Mouse (Mus musculus): ENCODE data around the gene Gramd4.

Gramd4 gene

DNA sequence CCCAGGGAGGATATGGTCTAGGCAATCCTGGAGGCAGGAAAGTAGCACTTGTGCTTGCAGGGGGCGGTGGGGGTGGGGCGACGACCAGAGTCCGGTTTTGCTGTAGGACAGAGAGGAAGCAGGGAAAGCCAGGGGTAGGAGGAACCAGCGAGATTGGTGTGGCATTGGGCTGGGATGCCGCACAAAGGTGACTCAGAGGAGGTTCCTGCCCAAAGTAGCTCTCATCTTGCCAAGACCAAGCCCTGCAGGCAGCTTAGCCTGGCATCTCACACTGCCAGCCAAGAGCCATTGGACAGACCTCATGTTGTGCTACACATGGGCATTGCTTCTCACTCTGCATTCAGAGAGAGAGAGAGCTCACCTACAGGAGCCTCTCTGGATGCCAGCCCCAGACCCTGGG is at the start of gene Gramd4:
TSS of gene Gramd4 (plus strand) at position 283 of the 400 bp plus-strand sequence.
- H3K36me3 ChIP-seq (ENCODE audit: control insufficient read depth, insufficient read depth, low read length, poor library complexity, severe bottlenecking): no peaks in the 10 kb centered on the region
- no peaks in the 10 kb centered on the region for H3K27me3 ChIP-seq (ENCODE audit: control insufficient read depth, insufficient read depth, low read length, poor library complexity, severe bottlenecking)
- DNase-seq (ENCODE audit: low read depth, low spot score): no peak

DNA sequence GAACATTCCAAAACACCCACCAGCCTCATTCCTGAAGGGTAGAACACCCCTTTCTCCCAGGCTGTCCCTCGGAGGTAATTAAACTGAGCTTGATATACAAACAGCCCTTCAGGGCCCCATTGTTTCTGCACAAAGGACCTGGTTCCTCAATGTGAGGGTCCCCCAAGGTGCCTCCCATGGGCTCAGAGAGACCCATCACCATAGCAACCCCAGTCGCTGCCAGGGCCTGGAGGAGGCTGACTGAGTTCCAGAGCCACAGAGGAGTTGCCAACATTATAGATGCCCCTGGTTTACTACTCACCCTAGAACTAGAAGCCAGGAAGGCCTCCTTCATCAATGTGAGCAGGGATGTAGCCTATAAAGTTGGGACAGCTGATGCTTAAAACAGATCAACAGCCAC is 44.4 kb upstream of the Gramd4 start:
- Histone ChIP-seq H3K27me3 (ENCODE audit: control insufficient read depth, insufficient read depth, low read length, poor library complexity, severe bottlenecking) (no peaks in the 10 kb centered on the region), H3K36me3 (ENCODE audit: control insufficient read depth, insufficient read depth, low read length, poor library complexity, severe bottlenecking) (no peaks in the 10 kb centered on the region)
- no peak for DNase-seq (ENCODE audit: low read depth, low spot score)

GRCm38 (mm10) chr15:86013656-86014055 is 43.8 kb upstream of the Gramd4 start:
- no peak for DNase-seq (ENCODE audit: low read depth, low spot score)
- Histone ChIP-seq H3K36me3 (ENCODE audit: control insufficient read depth, insufficient read depth, low read length, poor library complexity, severe bottlenecking) (no peaks in the 10 kb centered on the region), H3K27me3 (ENCODE audit: control insufficient read depth, insufficient read depth, low read length, poor library complexity, severe bottlenecking) (no peaks in the 10 kb centered on the region)

GRCm38 (mm10) chr15:86015026-86015425 is 42.5 kb upstream of the Gramd4 start:
- DNase-seq (ENCODE audit: low read depth, low spot score): no peak
- H3K36me3 ChIP-seq (ENCODE audit: control insufficient read depth, insufficient read depth, low read length, poor library complexity, severe bottlenecking): no peaks in the 10 kb centered on the region
- no peaks in the 10 kb centered on the region for H3K27me3 ChIP-seq (ENCODE audit: control insufficient read depth, insufficient read depth, low read length, poor library complexity, severe bottlenecking)

GRCm38 (mm10) chr15:86015860-86016541 is 41.5 kb upstream of the Gramd4 start:
- DNase-seq (ENCODE audit: low read depth, low spot score): no peak
- Histone ChIP-seq H3K27me3 (ENCODE audit: control insufficient read depth, insufficient read depth, low read length, poor library complexity, severe bottlenecking) (no peaks in the 10 kb centered on the region), H3K36me3 (ENCODE audit: control insufficient read depth, insufficient read depth, low read length, poor library complexity, severe bottlenecking) (no peaks in the 10 kb centered on the region)

DNA sequence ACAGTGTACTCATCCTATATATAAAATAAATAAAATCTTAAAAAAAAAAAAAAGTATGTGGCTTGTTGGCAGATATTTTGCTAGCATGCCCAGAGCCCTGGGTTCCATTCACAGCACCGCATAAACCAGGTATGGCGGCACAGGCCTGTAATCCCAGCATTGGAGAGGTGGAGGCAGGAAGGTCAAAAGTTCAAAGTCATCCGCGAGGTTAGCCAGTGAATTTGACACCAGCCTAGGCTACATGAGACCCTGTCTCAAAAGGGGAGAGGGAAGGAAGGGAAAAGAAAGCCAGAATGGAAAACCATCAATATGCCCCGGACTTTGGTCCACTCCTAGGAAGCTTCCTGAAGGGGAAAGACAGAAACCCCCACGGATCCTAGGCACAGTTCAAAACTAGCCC is 40.2 kb upstream of the Gramd4 start:
- Histone ChIP-seq H3K36me3 (ENCODE audit: control insufficient read depth, insufficient read depth, low read length, poor library complexity, severe bottlenecking) (no peaks in the 10 kb centered on the region), H3K27me3 (ENCODE audit: control insufficient read depth, insufficient read depth, low read length, poor library complexity, severe bottlenecking) (no peaks in the 10 kb centered on the region)
- no peak for DNase-seq (ENCODE audit: low read depth, low spot score)

- Histone ChIP-seq H3K27me3 (ENCODE audit: control insufficient read depth, insufficient read depth, low read length, poor library complexity, severe bottlenecking) (no peaks in the 10 kb centered on the region), H3K36me3 (ENCODE audit: control insufficient read depth, insufficient read depth, low read length, poor library complexity, severe bottlenecking) (no peaks in the 10 kb centered on the region)
- DNase-seq (ENCODE audit: low read depth, low spot score): no peak
These were observed 38.6 kb upstream of the Gramd4 start for GRCm38 (mm10) chr15:86018753-86019512.

DNA sequence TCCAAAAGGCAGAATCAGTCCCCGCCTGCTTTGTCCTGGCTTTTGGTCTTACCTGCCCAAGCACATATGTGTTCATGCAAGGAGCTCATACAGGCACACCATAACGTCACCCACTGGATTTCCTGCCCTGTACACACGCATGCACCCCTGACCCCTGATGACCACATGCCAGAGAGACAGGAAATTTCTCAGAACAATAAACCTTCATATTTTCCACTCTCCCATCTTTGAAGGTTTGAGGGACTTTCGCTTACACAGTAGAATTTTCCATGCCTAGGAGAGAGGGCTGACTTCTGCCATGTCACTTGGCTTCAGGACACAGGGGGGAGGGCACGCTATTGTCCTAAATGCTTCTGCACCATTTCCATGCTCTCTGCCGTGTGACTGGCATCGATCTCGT is 37.5 kb upstream of the Gramd4 start:
- Histone ChIP-seq H3K36me3 (ENCODE audit: control insufficient read depth, insufficient read depth, low read length, poor library complexity, severe bottlenecking) (no peaks in the 10 kb centered on the region), H3K27me3 (ENCODE audit: control insufficient read depth, insufficient read depth, low read length, poor library complexity, severe bottlenecking) (no peaks in the 10 kb centered on the region)
- no peak for DNase-seq (ENCODE audit: low read depth, low spot score)

DNA sequence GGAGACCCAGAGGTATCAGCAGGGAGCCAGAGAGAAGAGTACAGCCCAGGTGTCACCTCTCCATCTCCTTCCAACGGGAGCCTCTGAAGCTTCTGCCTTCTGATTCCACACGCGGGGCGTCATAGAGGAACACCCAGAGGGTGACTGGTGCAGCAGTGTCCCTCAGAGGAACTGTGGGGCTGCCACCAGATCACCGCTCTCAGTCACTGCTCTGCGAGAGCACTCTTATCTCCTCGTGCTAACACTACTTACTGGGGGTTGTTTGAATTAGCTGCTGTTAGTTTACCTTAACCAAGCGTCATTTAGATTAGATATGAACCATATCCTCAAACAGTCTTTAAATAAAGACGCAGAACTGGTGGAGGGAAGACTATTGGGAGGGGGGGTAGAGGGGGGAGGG is 36.2 kb upstream of the Gramd4 start:
- H3K36me3 ChIP-seq (ENCODE audit: control insufficient read depth, insufficient read depth, low read length, poor library complexity, severe bottlenecking): no peaks in the 10 kb centered on the region
- H3K27me3 ChIP-seq (ENCODE audit: control insufficient read depth, insufficient read depth, low read length, poor library complexity, severe bottlenecking): no peaks in the 10 kb centered on the region
- DNase-seq (ENCODE audit: low read depth, low spot score): no peak

DNA sequence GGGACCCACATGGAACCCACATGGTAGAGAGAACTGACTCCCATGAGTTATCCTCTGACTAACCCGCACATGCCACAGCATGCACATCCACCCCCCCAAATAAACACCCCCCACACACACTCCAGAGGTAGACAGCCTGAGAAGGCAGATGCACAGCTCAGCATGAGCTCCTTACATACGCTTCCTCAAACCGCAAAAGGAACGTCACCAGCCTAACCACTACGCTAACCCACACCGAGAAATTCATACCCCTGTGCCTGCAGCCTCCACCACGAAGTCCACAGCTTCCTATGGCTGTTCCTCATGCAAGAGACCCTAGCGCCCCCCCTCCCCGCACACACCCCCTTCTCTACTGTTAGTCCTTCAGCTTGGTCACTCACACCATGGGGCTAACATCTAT is 35.5 kb upstream of the Gramd4 start:
- H3K27me3 ChIP-seq (ENCODE audit: control insufficient read depth, insufficient read depth, low read length, poor library complexity, severe bottlenecking): no peaks in the 10 kb centered on the region
- DNase-seq (ENCODE audit: low read depth, low spot score): no peak
- H3K36me3 ChIP-seq (ENCODE audit: control insufficient read depth, insufficient read depth, low read length, poor library complexity, severe bottlenecking): no peaks in the 10 kb centered on the region

GRCm38 (mm10) chr15:86027871-86028270 is 29.6 kb upstream of the Gramd4 start:
- Histone ChIP-seq H3K36me3 (ENCODE audit: control insufficient read depth, insufficient read depth, low read length, poor library complexity, severe bottlenecking) (no peaks in the 10 kb centered on the region), H3K27me3 (ENCODE audit: control insufficient read depth, insufficient read depth, low read length, poor library complexity, severe bottlenecking) (no peaks in the 10 kb centered on the region)
- DNase-seq (ENCODE audit: low read depth, low spot score): no peak

GRCm38 (mm10) chr15:86029981-86030380 is 27.5 kb upstream of the Gramd4 start:
- H3K27me3 ChIP-seq (ENCODE audit: control insufficient read depth, insufficient read depth, low read length, poor library complexity, severe bottlenecking): no peaks in the 10 kb centered on the region
- DNase-seq (ENCODE audit: low read depth, low spot score): no peak
- H3K36me3 ChIP-seq (ENCODE audit: control insufficient read depth, insufficient read depth, low read length, poor library complexity, severe bottlenecking): no peaks in the 10 kb centered on the region

DNA sequence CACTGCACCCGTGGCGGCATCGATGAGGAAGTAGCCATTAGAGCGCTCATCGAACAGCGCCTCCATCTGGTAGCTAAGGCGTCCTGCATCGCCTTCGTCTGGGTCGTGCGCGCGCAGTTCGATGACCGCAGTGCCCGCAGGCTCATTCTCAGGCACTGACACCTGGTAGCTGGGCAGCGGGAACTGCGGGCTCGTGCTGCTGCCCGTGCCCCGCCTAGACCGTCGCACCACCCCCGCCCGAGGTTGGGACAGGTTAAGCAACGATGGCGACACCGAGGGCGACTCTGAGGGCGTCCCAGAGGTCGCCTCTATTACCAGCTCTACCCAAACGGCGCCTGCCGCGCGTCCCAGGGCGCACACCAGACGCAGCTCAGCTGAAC is 24.7 kb upstream of the Gramd4 start:
- peak; percentile 50 for DNase-seq (ENCODE audit: low read depth, low spot score)
- Histone ChIP-seq H3K36me3 (ENCODE audit: control insufficient read depth, insufficient read depth, low read length, poor library complexity, severe bottlenecking) (no peaks in the 10 kb centered on the region), H3K27me3 (ENCODE audit: control insufficient read depth, insufficient read depth, low read length, poor library complexity, severe bottlenecking) (no peaks in the 10 kb centered on the region)

GRCm38 (mm10) chr15:86033191-86033841 is 24.2 kb upstream of the Gramd4 start, which contains the start of gene Celsr1:
Celsr1 (minus strand) TSS chr15:86033777.
- Histone ChIP-seq H3K36me3 (ENCODE audit: control insufficient read depth, insufficient read depth, low read length, poor library complexity, severe bottlenecking) (no peaks in the 10 kb centered on the region), H3K27me3 (ENCODE audit: control insufficient read depth, insufficient read depth, low read length, poor library complexity, severe bottlenecking) (no peaks in the 10 kb centered on the region)
- no peak for DNase-seq (ENCODE audit: low read depth, low spot score)

DNA sequence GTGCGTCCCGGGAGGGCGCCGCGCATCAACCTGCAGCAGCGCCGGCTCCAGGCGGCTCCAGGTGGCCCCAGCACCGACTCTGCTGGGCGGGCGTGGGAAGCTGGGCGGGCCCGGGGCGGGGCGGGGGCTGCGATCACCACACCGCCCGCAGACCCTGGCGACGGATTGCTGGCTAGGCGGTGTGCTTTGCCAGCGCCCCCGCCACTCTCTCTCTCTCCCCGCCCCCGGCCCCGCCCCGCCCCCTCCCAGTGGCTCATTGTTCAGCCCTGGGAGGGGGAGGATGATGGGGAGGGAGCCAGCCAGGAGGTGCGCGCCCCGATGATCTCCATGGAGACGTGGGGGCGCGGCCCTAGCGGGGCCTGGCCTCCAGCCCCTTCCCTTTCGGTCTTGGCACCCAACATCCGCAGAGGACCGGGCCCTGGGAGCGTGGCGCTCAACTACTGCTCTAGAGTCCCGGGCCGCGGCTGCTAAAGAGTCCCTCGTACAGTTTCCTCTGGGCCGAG is 23.4 kb upstream of the Gramd4 start:
- no peaks in the 10 kb centered on the region for H3K27me3 ChIP-seq (ENCODE audit: control insufficient read depth, insufficient read depth, low read length, poor library complexity, severe bottlenecking)
- no peaks in the 10 kb centered on the region for H3K36me3 ChIP-seq (ENCODE audit: control insufficient read depth, insufficient read depth, low read length, poor library complexity, severe bottlenecking)
- DNase-seq (ENCODE audit: low read depth, low spot score): peak; percentile 46
